Mouse (Mus musculus): ENCODE data around the gene Bpifb9a. TPM values are rescaled to one million over a fixed set of nuclear protein-coding genes. Genes with fewer than 3 reads are reported as not detected.
A peak's percentile ranks its signal among the peaks of the same experiment; 100 is the strongest.
"Not testable (repeated sequence)": the region's sequence is repeated elsewhere in the genome, so short reads cannot be mapped to it uniquely, and the experiment has no call there.

Gene Bpifb9a
- polyA plus RNA-seq, 1 experiment, result not detected

- no peak for TF ChIP-seq CEBPB (IDR thresholded peaks at IDR 0.05; ENCODE audit: insufficient read depth, poor library complexity, severe bottlenecking)
- TF ChIP-seq MYOD1 (IDR thresholded peaks at IDR 0.05; ENCODE audit: control insufficient read depth in 1 of 3, insufficient read length in 2 of 3, low read depth in 2 of 3), result no peak
- TF ChIP-seq TCF12 (IDR thresholded peaks at IDR 0.05; ENCODE audit: insufficient read depth, poor library complexity, severe bottlenecking), result no peak
- no peak for TF ChIP-seq MAX (IDR thresholded peaks at IDR 0.05; ENCODE audit: low read depth)
- TF ChIP-seq SRF (IDR thresholded peaks at IDR 0.05; ENCODE audit: control insufficient read depth, insufficient read length, low read depth), result no peak
- no peak for TF ChIP-seq REST (IDR thresholded peaks at IDR 0.05; ENCODE audit: insufficient read depth, insufficient read length)
- TF ChIP-seq USF1 (IDR thresholded peaks at IDR 0.05; ENCODE audit: low read depth), result no peak
- TF ChIP-seq TCF3 (IDR thresholded peaks at IDR 0.05; ENCODE audit: insufficient read length, low read depth), result no peak
- TF ChIP-seq POLR2AphosphoS2 (IDR thresholded peaks at IDR 0.05; ENCODE audit: insufficient read length, low read depth), result no peak
- no peak for TF ChIP-seq E2F4 (IDR thresholded peaks at IDR 0.05; ENCODE audit: insufficient read depth)
- no peak for TF ChIP-seq MYOG (IDR thresholded peaks at IDR 0.05; ENCODE audit: control insufficient read depth in 1 of 3, insufficient read depth in 1 of 3, insufficient read length in 2 of 3, low read depth in 2 of 3)
- no peak for TF ChIP-seq POLR2A (IDR thresholded peaks at IDR 0.05; ENCODE audit: insufficient read length, low read depth)
- Histone ChIP-seq H3K36me3 (ENCODE audit: control insufficient read depth, insufficient read depth) (no peaks in the 10 kb centered on the region), H3ac (ENCODE audit: control insufficient read depth, insufficient read length) (no peak overlapping the region), H3K27me3 (ENCODE audit: control insufficient read depth, insufficient read depth, insufficient read length) (no peaks in the 10 kb centered on the region), H3K79me2 (ENCODE audit: control insufficient read depth, insufficient read depth) (no peaks in the 10 kb centered on the region), H3K4me2 (ENCODE audit: low read depth) (no peak overlapping the region), H3K4me3 (no peak overlapping the region)
Measured at GRCm38 (mm10) chr2:154255770-154256169, 1.9 kb upstream of the Bpifb9a start.

- H3K4me2 ChIP-seq (ENCODE audit: low read depth); H3K36me3 ChIP-seq (ENCODE audit: control insufficient read depth, insufficient read depth); H3K4me3 ChIP-seq; H3ac ChIP-seq (ENCODE audit: control insufficient read depth, insufficient read length); H3K27me3 ChIP-seq (ENCODE audit: control insufficient read depth, insufficient read depth, insufficient read length); H3K79me2 ChIP-seq (ENCODE audit: control insufficient read depth, insufficient read depth): not testable (repeated sequence)
Measured at GRCm38 (mm10) chr2:154264397-154264796, 6.7 kb downstream of the Bpifb9a start.

GRCm38 (mm10) chr2:154291866-154292265 is 34.2 kb downstream of the Bpifb9a start:
- not testable (repeated sequence) for H3K4me2 ChIP-seq (ENCODE audit: low read depth); H3K79me2 ChIP-seq (ENCODE audit: control insufficient read depth, insufficient read depth); H3K27me3 ChIP-seq (ENCODE audit: control insufficient read depth, insufficient read depth, insufficient read length); H3ac ChIP-seq (ENCODE audit: control insufficient read depth, insufficient read length); H3K36me3 ChIP-seq (ENCODE audit: control insufficient read depth, insufficient read depth); H3K4me3 ChIP-seq

- no peak overlapping the region for H3ac ChIP-seq (ENCODE audit: control insufficient read depth, insufficient read length)
- TF ChIP-seq TCF3 (IDR thresholded peaks at IDR 0.05; ENCODE audit: insufficient read length, low read depth), result no peak
- no peak for TF ChIP-seq CEBPB (IDR thresholded peaks at IDR 0.05; ENCODE audit: insufficient read depth, poor library complexity, severe bottlenecking)
- TF ChIP-seq SRF (IDR thresholded peaks at IDR 0.05; ENCODE audit: control insufficient read depth, insufficient read length, low read depth), result no peak
- no peak for TF ChIP-seq MYOD1 (IDR thresholded peaks at IDR 0.05; ENCODE audit: control insufficient read depth in 1 of 3, insufficient read length in 2 of 3, low read depth in 2 of 3)
- TF ChIP-seq REST (IDR thresholded peaks at IDR 0.05; ENCODE audit: insufficient read depth, insufficient read length), result no peak
- TF ChIP-seq POLR2A (IDR thresholded peaks at IDR 0.05; ENCODE audit: insufficient read length, low read depth), result no peak
- TF ChIP-seq POLR2AphosphoS2 (IDR thresholded peaks at IDR 0.05; ENCODE audit: insufficient read length, low read depth), result no peak
- no peak for TF ChIP-seq TCF12 (IDR thresholded peaks at IDR 0.05; ENCODE audit: insufficient read depth, poor library complexity, severe bottlenecking)
- no peak for TF ChIP-seq USF1 (IDR thresholded peaks at IDR 0.05; ENCODE audit: low read depth)
- TF ChIP-seq MYOG (IDR thresholded peaks at IDR 0.05; ENCODE audit: control insufficient read depth in 1 of 3, insufficient read depth in 1 of 3, insufficient read length in 2 of 3, low read depth in 2 of 3), result no peak
- no peak for TF ChIP-seq E2F4 (IDR thresholded peaks at IDR 0.05; ENCODE audit: insufficient read depth)
- no peak for TF ChIP-seq MAX (IDR thresholded peaks at IDR 0.05; ENCODE audit: low read depth)
- no peaks in the 10 kb centered on the region for H3K79me2 ChIP-seq (ENCODE audit: control insufficient read depth, insufficient read depth)
- H3K4me2 ChIP-seq (ENCODE audit: low read depth), result no peak overlapping the region
- H3K27me3 ChIP-seq (ENCODE audit: control insufficient read depth, insufficient read depth, insufficient read length), result no peaks in the 10 kb centered on the region
- H3K4me3 ChIP-seq, result no peak overlapping the region
- no peaks in the 10 kb centered on the region for H3K36me3 ChIP-seq (ENCODE audit: control insufficient read depth, insufficient read depth)
Measured at GRCm38 (mm10) chr2:154292833-154293232, 35.2 kb downstream of the Bpifb9a start.

GRCm38 (mm10) chr2:154294746-154295145 is 37.1 kb downstream of the Bpifb9a start:
- H3K4me3 ChIP-seq; H3ac ChIP-seq (ENCODE audit: control insufficient read depth, insufficient read length); H3K27me3 ChIP-seq (ENCODE audit: control insufficient read depth, insufficient read depth, insufficient read length); H3K36me3 ChIP-seq (ENCODE audit: control insufficient read depth, insufficient read depth); H3K79me2 ChIP-seq (ENCODE audit: control insufficient read depth, insufficient read depth): not testable (repeated sequence)
- H3K4me2 ChIP-seq (ENCODE audit: low read depth), result peak overlapping the region; percentile 30

- Histone ChIP-seq H3ac (ENCODE audit: control insufficient read depth, insufficient read length) (no peak overlapping the region), H3K27me3 (ENCODE audit: control insufficient read depth, insufficient read depth, insufficient read length) (no peaks in the 10 kb centered on the region), H3K4me2 (ENCODE audit: low read depth) (no peak overlapping the region), H3K36me3 (ENCODE audit: control insufficient read depth, insufficient read depth) (no peaks in the 10 kb centered on the region), H3K79me2 (ENCODE audit: control insufficient read depth, insufficient read depth) (no peaks in the 10 kb centered on the region), H3K4me3 (no peak overlapping the region)
- TF ChIP-seq TCF12 (IDR thresholded peaks at IDR 0.05; ENCODE audit: insufficient read depth, poor library complexity, severe bottlenecking), result no peak
- no peak for TF ChIP-seq MYOD1 (IDR thresholded peaks at IDR 0.05; ENCODE audit: control insufficient read depth in 1 of 3, insufficient read length in 2 of 3, low read depth in 2 of 3)
- TF ChIP-seq MYOG (IDR thresholded peaks at IDR 0.05; ENCODE audit: control insufficient read depth in 1 of 3, insufficient read depth in 1 of 3, insufficient read length in 2 of 3, low read depth in 2 of 3), result no peak
- TF ChIP-seq POLR2A (IDR thresholded peaks at IDR 0.05; ENCODE audit: insufficient read length, low read depth), result no peak
- TF ChIP-seq USF1 (IDR thresholded peaks at IDR 0.05; ENCODE audit: low read depth), result no peak
- TF ChIP-seq POLR2AphosphoS2 (IDR thresholded peaks at IDR 0.05; ENCODE audit: insufficient read length, low read depth), result no peak
- no peak for TF ChIP-seq SRF (IDR thresholded peaks at IDR 0.05; ENCODE audit: control insufficient read depth, insufficient read length, low read depth)
- TF ChIP-seq E2F4 (IDR thresholded peaks at IDR 0.05; ENCODE audit: insufficient read depth), result no peak
- TF ChIP-seq REST (IDR thresholded peaks at IDR 0.05; ENCODE audit: insufficient read depth, insufficient read length), result no peak
- TF ChIP-seq MAX (IDR thresholded peaks at IDR 0.05; ENCODE audit: low read depth), result no peak
Measured at GRCm38 (mm10) chr2:154300496-154300895, 42.8 kb downstream of the Bpifb9a start.

Data from myocyte (in vitro differentiated cells).